Mouse (Mus musculus): Measurements from ENCODE around the gene Tcp10b.
"Not testable (repeated sequence)": the region's sequence is repeated elsewhere in the genome, so short reads cannot be mapped to it uniquely, and the experiment has no call there.

The Tcp10b gene

GRCm38 (mm10) chr17:13060804-13061203 is at the start of gene Tcp10b:
Tcp10b (plus strand) TSS chr17:13061104.
- not testable (repeated sequence) for DNase-seq (ENCODE audit: low read depth)

DNA sequence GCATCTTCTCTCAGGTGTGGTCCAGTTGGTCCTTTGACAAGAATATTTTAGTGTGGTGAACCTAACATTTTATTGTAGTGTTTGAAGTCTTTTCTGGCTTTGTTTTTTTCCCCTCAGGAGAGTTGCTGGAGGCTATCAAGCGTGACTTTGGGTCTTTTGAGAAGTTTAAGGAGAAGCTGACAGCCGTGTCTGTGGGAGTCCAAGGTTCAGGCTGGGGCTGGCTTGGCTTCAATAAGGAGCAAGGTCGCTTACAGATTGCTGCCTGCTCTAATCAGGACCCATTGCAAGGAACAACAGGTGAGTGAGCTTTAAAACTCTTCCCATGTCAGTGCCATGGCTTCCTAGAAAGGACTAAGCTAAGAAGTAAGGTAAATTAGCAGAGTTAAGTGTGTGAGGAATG is 47.6 kb upstream of the Tcp10b start:
- DNase-seq (ENCODE audit: low read depth) = no peak

GRCm38 (mm10) chr17:13036627-13037192 is 24.2 kb upstream of the Tcp10b start:
- DNase-seq (ENCODE audit: low read depth) = not testable (repeated sequence)

GRCm38 (mm10) chr17:13043846-13044673 is 16.8 kb upstream of the Tcp10b start:
- peak; percentile 81 for DNase-seq (ENCODE audit: low read depth)

GRCm38 (mm10) chr17:13052124-13052813 is 8.6 kb upstream of the Tcp10b start, which contains the start of gene Gpr31b:
Gpr31b (minus strand) TSS chr17:13052296.
- not testable (repeated sequence) for DNase-seq (ENCODE audit: low read depth)

- not testable (repeated sequence) for DNase-seq (ENCODE audit: low read depth)
Observed at GRCm38 (mm10) chr17:13062882-13063281, 2.0 kb downstream of the Tcp10b start.

DNA sequence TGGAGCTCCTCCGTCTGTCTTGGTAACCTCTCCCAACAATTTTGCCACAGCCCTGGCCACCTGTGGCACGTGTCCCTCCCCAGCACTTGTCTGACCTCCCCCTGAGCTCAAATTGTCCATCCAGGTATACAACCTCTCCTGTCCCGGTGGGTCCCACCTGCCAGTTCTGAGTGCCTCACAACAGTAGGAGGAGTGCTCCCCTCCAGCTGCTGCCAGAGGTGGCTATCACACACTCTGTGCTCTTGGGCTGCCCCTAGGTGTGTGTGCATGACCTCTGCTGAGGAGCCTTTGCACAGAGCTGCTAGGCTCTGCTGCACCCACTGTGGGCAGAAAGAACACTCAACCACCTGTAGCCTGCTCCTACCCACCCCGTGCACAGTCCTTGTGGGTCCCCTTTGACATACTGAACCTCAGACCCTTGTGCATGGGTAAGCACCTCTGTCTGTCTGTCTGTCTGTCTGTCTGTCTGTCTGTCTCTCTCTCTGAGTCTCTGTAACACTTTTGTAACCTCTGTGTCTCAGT is 7.0 kb downstream of the Tcp10b start:
- DNase-seq (ENCODE audit: low read depth) = not testable (repeated sequence)

DNA sequence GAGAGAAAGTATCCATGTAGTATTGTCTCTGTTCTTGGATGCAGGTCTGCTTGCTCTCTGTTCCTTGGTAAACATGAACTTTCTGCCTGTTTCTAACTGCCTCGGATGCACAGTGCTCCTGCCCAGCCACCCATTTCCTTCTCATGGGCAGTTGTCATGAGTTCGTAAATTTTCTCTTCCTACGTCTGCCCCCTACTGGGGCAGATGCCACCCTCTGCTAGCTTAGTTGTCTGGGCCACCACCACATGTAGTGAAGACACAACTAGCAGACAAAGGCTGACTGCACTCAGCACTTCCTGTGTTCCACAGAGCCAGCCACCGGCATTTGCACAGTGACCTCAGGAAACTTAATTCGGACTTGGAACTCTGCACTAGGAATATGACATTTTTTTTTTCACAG is 8.3 kb downstream of the Tcp10b start:
- DNase-seq (ENCODE audit: low read depth) = not testable (repeated sequence)

DNA sequence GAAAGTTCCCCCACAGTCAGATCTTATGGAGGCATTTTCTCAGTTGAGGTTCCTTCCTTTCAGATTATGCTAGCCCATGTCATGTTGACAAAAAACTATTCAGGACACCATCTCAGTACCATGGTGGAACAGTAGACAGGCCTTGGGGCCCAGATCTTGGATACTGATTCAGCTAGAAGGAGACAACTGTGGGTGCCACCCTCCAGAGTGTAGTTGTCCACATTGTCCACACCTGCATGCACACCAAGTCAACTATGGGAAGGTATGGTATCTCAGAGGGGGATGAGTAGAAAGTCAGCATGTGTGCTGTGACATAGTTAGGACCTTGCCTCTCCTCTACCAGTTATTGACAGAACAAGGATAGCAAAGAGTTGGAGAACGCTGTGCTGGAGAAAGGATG is 30.6 kb downstream of the Tcp10b start:
- not testable (repeated sequence) for DNase-seq (ENCODE audit: low read depth)

DNA sequence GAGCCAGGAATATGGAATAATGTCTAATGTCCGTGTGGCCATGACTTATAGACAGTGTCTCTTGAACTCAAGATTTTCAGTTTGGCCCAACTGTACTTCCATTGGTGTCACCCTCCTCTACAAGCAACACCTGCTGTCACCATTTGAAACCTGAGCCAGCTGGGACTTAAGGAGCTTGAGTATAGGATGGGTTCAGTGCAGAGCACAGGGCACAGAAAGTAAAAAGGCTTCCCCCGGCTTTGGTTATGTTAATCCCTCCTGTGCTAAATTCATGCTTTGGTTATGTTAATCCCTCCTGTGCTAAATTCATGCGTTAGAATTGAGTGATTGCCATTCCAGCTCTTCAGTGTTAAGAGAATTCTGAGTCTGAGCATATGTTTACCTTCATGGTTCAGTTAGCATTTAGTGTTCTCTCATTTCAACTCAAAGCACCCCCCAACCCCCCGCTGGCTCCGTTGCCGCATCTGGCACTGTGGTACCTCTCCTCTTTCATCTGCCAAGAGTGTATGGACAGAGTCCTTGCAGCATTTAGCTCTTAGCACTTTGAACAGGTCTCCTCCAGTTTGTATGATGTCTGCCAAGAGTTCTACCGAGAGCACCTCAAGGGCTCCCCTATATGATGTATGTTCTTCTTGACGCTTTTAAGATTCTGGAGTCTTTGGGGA is 31.3 kb downstream of the Tcp10b start:
- not testable (repeated sequence) for DNase-seq (ENCODE audit: low read depth)

- not testable (repeated sequence) for DNase-seq (ENCODE audit: low read depth)
Observed at GRCm38 (mm10) chr17:13092960-13093359, 32.1 kb downstream of the Tcp10b start.

DNA sequence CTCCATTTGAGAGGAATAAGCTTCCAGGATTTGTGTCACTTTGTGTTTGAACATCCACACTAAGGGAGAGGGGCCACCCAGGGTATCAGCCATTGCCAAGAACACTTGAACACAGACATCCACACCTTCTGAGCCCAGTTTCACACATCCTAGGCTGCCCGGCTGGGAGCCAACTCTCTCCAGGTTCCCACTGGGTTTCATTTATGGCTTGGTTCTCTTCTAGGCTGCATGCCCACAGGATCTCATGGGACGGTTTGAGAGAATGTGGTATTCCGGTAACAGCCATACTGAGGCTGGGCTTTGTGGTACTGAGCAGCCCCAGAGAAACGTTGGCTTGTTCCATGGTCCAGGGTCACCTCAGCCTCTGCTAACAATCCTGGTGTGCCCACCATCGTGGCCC is 45.7 kb downstream of the Tcp10b start:
- DNase-seq (ENCODE audit: low read depth) = not testable (repeated sequence)

GRCm38 (mm10) chr17:13112504-13113291 is 51.8 kb downstream of the Tcp10b start:
- DNase-seq (ENCODE audit: low read depth) = not testable (repeated sequence)

GRCm38 (mm10) chr17:13123308-13124038 is 62.6 kb downstream of the Tcp10b start:
- not testable (repeated sequence) for DNase-seq (ENCODE audit: low read depth)

DNA sequence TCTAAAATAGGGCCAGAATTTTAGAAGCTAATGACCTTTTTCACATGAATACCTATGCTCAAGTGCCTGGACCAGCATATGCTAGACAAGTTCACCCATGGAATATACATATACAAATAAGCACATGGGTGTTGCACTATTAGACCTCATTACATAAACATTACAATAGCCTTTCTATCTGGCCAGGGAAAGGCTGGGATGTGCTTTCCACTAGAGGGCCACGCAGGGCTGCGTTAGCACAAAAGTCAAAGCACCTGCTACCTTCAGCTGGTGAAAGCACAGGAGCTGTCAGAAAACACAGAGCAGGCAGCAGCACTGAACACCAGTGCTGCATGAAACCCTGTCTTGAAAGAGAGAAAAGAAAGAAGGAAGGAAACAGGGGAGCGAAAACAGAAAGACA is 63.3 kb downstream of the Tcp10b start:
- not testable (repeated sequence) for DNase-seq (ENCODE audit: low read depth)

GRCm38 (mm10) chr17:13129324-13129723 is 68.4 kb downstream of the Tcp10b start:
- DNase-seq (ENCODE audit: low read depth) = not testable (repeated sequence)

- DNase-seq (ENCODE audit: low read depth) = not testable (repeated sequence)
Observed at GRCm38 (mm10) chr17:13129737-13130465, 69.0 kb downstream of the Tcp10b start.

GRCm38 (mm10) chr17:13131710-13132109 is 70.8 kb downstream of the Tcp10b start, which contains the start of gene Unc93a:
Unc93a (minus strand) TSS chr17:13131810.
- DNase-seq (ENCODE audit: low read depth) = not testable (repeated sequence)

Data from NIH3T3 (cell line).